Mouse (Mus musculus): ENCODE results near the gene Acox3.
A peak's percentile ranks its signal among the peaks of the same experiment; 100 is the strongest.

The Acox3 gene

DNA sequence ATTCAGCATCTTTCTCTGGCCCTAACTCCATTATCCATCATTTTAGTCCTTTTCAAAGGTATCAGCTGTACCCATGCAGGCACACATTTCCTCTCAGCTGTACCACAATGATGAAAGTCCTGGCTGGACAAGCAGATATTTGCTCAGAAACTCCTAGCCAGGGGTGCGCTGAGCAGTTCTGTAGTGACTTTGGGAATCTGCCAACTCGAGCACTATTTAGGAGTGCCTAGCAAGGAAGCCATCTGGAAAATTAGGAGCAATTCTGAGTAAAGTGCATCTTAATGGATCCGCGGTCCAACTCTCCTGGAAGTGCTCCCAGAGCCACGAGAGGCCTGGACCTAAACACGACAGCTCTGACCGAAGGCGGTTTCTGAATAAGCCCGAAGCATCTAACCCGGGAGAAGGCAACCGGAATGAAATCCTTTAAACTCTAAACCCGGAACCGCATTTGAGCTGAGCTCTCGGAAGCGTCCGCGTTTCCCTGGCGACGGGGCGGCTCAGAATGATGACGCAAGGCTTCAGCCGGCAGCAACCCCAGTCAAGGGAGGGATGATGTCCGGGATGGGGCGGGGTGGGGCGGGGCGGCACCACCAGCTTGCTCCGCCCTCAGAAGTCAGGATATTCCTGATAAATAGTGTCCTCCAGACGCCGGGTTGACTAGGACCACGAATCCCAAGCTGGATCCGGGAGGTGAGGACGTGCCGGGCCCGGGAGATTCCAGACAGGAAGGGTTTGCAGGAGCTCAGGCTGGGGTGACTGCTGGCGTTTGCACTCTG lies at the start of gene Acox3:
Gene Acox3, plus strand, starts transcription at position 596 of the 776 bp plus-strand sequence.
- DNase-seq (ENCODE audit: low read depth): peak; percentile 96

- DNase-seq (ENCODE audit: low read depth): peak; percentile 26
Measured at GRCm38 (mm10) chr5:35536271-35536670, 46.6 kb upstream of the Acox3 start.

DNA sequence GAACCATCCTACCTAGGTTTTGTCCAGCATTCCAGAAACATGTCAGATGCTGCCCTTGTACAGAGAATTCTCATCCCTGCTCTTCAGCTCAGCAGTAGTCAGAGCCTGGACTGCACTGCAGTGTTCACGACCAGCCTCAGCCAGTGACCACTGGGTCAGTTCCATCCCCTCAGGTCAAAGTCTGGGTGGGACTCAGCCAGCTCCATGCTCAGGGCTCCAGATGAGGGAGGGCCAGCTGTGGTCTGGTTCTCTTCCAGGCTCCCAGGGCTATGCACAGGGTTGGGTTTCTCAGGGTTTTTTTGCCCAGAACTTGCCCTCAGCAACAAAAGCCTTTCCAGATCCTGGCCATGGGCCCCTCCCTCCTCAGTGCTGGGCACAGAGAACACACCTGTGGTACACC lies 45.4 kb upstream of the Acox3 start:
- DNase-seq (ENCODE audit: low read depth): no peak

DNA sequence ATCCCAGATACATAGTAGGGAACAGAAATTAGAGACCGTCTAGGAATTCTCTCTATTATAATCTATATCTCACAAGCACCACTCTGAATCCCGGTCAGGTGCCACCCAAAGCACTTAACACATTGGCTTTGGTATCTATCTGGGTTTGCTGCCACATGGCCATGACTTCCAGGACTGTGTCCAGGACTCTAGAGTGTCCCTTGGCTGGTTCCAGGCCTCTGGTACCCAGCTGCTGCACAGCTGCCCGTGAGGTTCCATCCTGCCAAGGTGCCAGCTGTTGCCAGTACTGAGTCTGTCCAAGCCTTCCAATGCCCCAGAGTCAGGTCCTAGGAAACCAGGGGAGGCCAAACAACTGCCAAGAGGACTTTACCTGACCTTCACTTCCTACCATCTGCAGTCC lies 44.8 kb upstream of the Acox3 start:
- no peak for DNase-seq (ENCODE audit: low read depth)

- no peak for DNase-seq (ENCODE audit: low read depth)
Measured at GRCm38 (mm10) chr5:35539576-35539975, 43.3 kb upstream of the Acox3 start.

DNA sequence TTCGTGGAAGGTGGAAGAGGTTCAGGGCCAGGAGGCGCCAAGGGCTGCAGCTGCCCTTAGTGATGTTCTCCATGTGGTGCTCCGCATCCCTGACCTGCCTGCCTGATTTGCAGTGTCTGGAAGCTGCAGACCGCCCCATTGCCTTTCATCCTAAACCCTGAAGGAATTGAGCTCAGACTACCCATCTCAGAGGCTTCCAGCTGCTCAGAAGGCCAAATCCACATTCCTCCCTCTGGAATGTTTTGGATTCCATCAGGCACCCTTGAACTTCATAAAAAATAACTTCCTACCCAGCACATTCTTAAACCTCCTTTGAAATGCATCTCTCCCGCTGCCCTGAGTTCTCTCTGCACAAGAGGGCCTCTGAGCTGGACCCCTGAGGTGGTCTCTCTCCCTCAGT lies 42.3 kb upstream of the Acox3 start:
- no peak for DNase-seq (ENCODE audit: low read depth)

DNA sequence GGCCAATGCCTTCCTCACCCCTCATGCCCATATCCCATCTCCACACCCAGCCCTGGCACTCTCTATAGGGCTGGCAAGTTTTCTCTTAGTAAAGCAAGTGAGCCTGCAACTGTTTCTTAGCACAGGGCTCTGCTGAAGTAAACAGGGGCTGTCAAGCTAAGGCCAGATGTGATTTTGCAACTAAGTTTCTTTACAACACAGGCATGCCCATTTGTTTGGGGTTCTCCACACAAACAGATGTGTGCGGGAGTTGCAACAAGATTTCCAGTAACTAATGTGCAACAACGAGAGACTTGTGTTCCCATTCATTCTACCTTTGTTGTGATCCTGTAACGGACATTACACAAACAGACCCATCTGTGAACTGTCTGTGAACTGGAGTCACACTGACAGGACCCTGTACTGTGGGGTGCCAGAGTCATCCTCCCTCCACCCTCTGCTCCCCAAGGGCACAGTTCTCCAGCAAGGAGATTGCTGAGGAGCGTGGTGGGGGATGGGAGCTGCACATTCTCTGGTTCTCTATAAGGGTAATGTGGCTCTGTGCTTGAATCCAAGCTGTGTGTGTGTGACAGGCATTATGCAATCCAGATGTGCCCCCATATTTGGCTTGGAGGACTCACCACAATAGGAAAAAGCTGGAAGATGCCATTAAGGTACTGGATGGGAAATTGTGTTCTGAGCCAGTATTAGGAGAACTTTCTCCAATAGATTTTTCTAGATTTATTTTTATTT lies 41.6 kb upstream of the Acox3 start:
- DNase-seq (ENCODE audit: low read depth): no peak

- DNase-seq (ENCODE audit: low read depth): no peak
Measured at GRCm38 (mm10) chr5:35546127-35546526, 36.7 kb upstream of the Acox3 start.

DNA sequence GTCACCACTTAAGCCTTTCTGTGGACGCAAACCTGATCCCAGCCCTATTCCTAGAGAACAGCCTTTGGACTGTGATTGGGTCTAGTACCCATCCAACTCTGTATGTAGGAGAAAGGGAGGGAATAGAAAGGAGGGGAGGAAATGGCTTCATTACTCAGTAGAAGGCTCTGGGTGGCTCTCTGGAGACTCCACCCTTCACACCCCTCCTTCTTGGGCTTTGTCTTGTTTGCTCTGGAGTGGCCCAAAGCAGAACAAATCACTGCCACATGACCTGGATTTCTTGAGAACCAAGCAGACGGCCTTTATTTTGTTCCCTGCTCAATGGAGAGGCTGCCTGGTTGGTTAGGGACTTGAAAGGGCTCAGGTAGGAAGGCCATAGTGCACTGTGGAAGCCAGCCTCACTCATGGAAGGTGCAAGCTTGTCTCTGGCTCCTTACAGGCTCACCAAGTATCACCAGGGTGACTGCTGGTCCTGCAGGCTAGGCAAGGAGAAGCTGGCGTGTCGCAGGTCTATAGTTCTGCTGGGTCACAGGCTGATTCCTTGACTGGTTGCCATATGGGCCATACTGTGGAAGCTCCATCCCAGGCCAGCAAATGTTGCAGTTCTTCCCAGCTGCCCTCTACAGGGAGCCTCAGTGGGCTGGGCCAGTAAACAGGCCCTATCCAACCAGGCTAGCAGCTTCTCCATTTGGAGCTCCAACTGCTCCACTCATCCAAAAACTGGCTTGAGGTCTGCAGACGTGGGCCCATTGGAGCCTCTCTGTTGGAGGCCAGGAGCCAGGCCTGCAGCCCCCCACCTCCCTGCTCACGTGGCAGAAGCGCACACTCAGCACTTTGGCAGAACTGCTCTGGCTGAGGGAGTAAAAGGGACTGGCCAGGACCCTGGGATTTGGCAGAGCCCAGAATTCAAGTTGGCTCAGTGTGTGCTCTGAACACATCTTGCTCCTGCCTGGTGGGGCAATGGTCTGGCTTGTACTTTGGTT lies 30.7 kb upstream of the Acox3 start:
- DNase-seq (ENCODE audit: low read depth): no peak

DNA sequence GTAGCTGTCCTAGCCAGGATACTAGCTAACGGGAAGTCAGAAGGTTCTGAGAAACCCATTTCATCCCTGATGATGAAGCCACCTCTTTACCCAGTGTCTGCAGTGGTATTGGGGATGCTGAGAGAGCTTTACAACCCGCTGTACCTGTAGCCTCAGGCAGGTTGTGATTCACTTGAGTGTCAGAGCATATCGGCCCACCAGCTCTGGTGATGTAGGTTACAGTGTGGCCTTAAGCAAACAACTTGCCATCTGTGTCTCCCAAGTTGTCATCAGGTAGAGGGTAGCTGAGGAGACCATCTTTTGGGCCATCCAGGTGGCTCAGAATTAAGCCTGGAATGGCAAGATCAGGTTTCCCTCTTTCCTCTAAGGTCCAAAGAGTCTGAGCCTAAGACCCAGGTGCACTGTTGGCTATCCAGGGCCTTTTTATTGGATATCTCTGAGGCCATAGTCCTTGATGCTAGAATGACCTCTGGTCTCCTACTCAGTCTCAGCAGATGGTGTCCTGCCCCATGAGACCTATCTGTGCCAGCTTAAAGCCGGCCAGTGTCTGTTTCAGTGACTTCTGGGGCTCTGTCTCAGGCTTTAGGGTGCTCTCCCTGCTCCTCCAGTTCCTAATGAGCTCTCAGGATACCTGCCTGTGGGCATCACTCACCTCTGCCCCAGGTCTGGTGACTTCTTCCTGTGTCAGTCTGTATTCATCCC lies 29.9 kb upstream of the Acox3 start:
- DNase-seq (ENCODE audit: low read depth): no peak

DNA sequence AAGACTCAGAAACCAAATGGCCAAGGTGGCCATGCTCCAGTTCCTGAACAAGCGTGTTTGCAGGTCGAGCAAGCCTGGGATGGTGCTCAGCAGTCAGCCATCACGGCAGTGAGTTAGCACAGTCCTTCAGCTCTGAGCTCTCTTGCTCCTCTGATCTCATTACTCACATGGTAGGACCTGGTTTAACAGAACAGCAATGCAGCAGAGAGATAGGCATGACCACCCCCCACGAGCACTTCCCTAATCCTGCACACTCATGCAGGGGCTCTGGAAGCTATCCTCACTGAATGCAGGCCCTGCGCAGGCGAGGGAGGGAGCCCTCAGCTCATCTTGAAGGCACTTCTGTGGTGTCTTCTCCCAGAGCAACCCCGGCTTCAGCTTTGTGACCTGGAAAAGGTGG lies 26.4 kb upstream of the Acox3 start:
- no peak for DNase-seq (ENCODE audit: low read depth)

DNA sequence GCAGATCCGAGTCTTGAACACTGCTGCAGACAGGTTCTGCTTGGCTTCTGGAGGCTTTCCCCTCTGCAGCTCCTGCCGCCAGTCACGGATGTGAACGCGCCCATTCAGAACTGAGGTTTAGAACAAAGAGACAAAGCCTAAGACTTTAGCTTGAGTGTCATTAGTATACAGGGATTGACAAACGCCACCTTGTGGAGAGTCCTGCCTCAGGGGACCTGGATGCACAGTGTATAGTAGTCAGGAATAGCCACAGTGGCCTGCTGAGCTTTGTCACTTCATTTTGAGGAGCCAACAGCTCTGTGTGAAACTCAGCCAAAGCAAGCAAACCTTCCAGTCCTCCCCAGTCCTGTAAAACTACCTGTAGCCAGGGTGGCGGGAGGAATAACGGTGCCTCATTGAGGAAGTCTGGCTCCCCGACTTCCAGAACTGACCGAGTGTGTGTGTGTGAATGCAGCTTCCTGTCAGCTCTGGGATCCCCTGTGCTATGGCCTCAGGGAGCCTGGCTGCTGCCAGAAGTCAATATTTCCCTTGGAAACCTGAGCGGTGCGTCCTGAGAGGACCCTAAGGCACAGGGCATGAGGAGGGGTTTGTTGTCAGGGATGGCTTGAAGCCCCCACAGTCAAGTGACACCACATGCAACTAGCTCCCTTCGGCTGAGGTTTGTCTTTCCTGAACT lies 24.8 kb upstream of the Acox3 start:
- DNase-seq (ENCODE audit: low read depth): no peak

- no peak for DNase-seq (ENCODE audit: low read depth)
Measured at GRCm38 (mm10) chr5:35559447-35559846, 23.4 kb upstream of the Acox3 start.

GRCm38 (mm10) chr5:35562616-35563015 lies 20.2 kb upstream of the Acox3 start:
- no peak for DNase-seq (ENCODE audit: low read depth)

DNA sequence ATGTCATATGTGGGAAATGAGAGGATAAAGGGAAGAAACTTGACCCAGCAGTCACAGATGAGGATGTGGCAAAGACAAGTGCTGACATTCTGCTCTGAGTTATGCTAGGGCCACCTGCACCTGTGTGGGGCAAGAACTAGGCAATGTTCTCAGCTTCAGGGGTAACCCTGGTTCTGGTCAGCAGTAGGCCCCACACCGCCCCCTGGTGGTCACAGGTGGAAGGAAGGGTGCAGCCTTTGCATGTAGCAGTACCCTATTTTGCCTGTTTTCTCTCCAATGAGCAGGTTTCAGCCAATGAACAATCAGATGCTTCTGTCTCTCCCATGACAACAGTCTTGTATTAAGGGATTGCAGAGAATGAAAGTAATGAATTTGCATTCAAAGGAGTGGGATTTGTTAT lies 19.4 kb upstream of the Acox3 start:
- peak; percentile 69 for DNase-seq (ENCODE audit: low read depth)

DNA sequence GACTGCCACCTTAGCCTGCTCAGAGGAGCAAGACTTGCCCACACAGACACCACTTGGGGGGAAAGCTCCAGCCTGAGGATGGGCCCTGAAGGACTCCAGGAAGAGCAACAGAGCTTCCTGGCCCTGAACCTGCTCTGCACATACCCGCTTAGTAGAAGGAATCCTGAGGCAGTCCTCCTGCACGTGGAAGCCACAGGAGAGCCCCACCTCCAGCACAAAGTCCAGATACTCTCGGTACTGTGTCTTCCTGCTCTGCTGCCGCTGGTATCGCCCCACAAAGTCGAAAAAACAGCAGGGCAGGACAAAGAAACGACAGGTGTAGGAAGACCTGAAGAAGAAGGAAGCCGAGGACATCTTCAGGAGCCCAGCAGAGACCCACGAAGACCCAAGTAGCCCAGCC lies 17.6 kb upstream of the Acox3 start:
- DNase-seq (ENCODE audit: low read depth): no peak

DNA sequence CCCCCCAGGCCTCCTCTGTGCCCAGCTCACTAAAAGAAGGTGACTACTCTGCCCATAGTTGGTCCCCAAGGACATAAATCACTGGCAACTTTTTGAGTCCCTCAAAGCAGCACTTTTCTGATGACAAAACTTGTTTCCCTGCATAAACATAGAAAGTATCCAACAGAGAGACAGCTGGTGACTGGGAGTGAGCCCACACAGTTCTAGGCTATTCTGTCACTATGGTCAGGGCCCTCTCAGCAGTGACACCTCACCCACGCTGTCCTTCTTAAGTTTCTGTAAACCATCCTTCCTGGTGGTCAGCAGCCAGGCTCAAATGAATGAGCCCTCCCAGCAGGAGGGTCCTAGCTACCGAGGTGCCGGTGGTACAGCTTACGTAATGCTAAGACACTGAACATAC lies 16.2 kb upstream of the Acox3 start:
- no peak for DNase-seq (ENCODE audit: low read depth)

DNA sequence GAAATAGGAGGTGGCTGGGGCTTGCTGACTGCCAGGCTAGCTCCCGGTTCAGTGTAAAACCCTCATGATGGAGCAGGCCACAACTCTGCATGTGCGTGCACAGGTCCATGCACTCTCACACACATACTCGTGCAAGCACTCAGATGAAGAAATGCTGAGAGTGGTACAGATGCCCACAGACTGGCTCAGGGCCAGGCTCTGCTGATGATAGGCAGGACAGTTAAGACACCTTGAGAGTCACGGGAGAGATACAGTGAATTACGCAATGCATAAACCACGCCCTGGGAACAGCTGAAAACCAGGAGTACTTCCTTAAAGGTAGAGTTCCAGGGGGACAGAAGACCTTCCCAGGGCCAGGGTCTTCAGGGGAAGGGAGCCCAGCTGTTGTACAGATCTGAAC lies 11.3 kb upstream of the Acox3 start:
- DNase-seq (ENCODE audit: low read depth): no peak

GRCm38 (mm10) chr5:35574653-35575599 lies 7.9 kb upstream of the Acox3 start, which contains the start of gene Trmt44:
Gene Trmt44, minus strand, starts transcription at chr5:35575070.
- DNase-seq (ENCODE audit: low read depth): peak; percentile 91
